Mouse (Mus musculus): ENCODE data around the gene Mylk4. TPM values are rescaled to one million over a fixed set of nuclear protein-coding genes. Genes with fewer than 3 reads are reported as not detected.

Gene Mylk4
- polyA plus RNA-seq, 1 experiment from 2014 or later: not detected

- DNase-seq: no peak
- no peak overlapping the region for H3K9ac ChIP-seq (replicated peaks)
- H3K27ac ChIP-seq (ENCODE audit: low read depth): no peak overlapping the region
- H3K4me3 ChIP-seq (ENCODE audit: low read depth, low read length): no peak overlapping the region
- no peak overlapping the region for H3K4me2 ChIP-seq (ENCODE audit: low read depth, low read length)
- H3K9me3 ChIP-seq (ENCODE audit: low read length): no peaks in the 10 kb centered on the region
- no peak for TF ChIP-seq CTCF (IDR thresholded peaks at IDR 0.05; ENCODE audit: low read depth)
- no peak for TF ChIP-seq EP300 (IDR thresholded peaks at IDR 0.05; ENCODE audit: low read depth)
- H3K4me1 ChIP-seq (ENCODE audit: insufficient read depth): no peaks in the 10 kb centered on the region
- H3K36me3 ChIP-seq (replicated peaks; ENCODE audit: insufficient read depth, low read length): peaks cover 51% of the 10 kb centered on the region
- no peak for ATAC-seq
- 86% methylated on average over 3 of the region's 3 CpGs for WGBS (ENCODE audit: insufficient replicate concordance)
- no peaks in the 10 kb centered on the region for H3K27me3 ChIP-seq (ENCODE audit: insufficient read depth, low read length)
These were observed 35.5 kb upstream of the Mylk4 start for GRCm38 (mm10) chr13:32819241-32819640.

DNA sequence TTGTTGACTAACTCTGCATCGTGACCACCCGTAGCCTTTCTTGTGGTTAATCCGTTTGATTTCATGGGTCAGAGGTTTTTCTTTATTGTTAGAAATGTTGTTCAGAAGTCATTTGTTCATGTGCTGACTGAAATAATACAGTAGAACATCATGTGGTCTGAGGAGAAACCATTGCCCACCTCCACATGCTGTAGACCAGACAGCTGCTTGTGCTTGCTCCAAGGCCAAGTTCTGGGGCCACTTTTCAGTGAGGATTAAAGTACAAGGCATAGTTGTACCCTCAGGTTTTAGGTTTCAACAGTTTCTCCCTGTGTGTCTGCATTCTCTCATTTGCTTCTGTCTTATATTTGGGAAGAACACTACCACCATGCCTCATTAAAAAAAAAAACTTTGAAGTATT, 23.9 kb upstream of the Mylk4 start:
- H3K36me3 ChIP-seq (replicated peaks; ENCODE audit: insufficient read depth, low read length): peaks cover 23% of the 10 kb centered on the region
- TF ChIP-seq EP300 (IDR thresholded peaks at IDR 0.05; ENCODE audit: low read depth): no peak
- TF ChIP-seq CTCF (IDR thresholded peaks at IDR 0.05; ENCODE audit: low read depth): no peak
- ATAC-seq (no peak), DNase-seq (no peak)
- no peak overlapping the region for H3K4me2 ChIP-seq (ENCODE audit: low read depth, low read length)
- 73% methylated on average over 3 of the region's 3 CpGs for WGBS (ENCODE audit: insufficient replicate concordance)
- H3K4me3 ChIP-seq (ENCODE audit: low read depth, low read length): no peak overlapping the region
- no peak overlapping the region for H3K9ac ChIP-seq (replicated peaks)
- no peaks in the 10 kb centered on the region for H3K27me3 ChIP-seq (ENCODE audit: insufficient read depth, low read length)
- no peaks in the 10 kb centered on the region for H3K9me3 ChIP-seq (ENCODE audit: low read length)
- peaks cover 14% of the 10 kb centered on the region for H3K4me1 ChIP-seq (ENCODE audit: insufficient read depth)
- no peak overlapping the region for H3K27ac ChIP-seq (ENCODE audit: low read depth)

DNA sequence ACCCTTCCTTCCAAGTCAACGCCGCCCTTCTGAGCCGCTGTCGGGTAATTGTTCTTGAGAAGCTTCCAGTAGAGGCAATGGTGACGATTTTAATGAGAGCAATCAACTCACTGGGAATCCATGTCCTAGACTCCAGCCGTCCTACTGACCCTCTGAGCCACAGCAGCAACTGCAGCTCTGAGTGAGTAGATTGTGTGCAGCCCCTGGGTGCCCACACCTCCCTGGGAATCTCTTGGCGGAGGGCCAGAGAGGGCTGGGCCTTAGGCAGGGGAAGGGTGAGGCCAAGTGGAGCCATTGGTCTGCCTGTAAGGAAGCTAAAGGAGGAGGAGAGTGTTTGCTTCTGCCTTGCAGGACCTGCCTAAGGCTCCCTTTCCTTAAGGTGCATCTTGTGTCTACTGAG, 23.1 kb upstream of the Mylk4 start:
- ATAC-seq (no peak), DNase-seq (peak; percentile 25)
- Histone ChIP-seq H3K36me3 (replicated peaks; ENCODE audit: insufficient read depth, low read length) (peaks cover 23% of the 10 kb centered on the region), H3K4me1 (ENCODE audit: insufficient read depth) (peaks cover 16% of the 10 kb centered on the region), H3K4me2 (ENCODE audit: low read depth, low read length) (no peak overlapping the region), H3K9me3 (ENCODE audit: low read length) (no peaks in the 10 kb centered on the region), H3K9ac (replicated peaks) (no peak overlapping the region), H3K27ac (ENCODE audit: low read depth) (no peak overlapping the region), H3K27me3 (ENCODE audit: insufficient read depth, low read length) (no peaks in the 10 kb centered on the region), H3K4me3 (ENCODE audit: low read depth, low read length) (no peak overlapping the region)
- 87% methylated on average over 7 of the region's 7 CpGs for WGBS (ENCODE audit: insufficient replicate concordance)
- TF ChIP-seq CTCF (IDR thresholded peaks at IDR 0.05; ENCODE audit: low read depth) (no peak), EP300 (IDR thresholded peaks at IDR 0.05; ENCODE audit: low read depth) (no peak)

DNA sequence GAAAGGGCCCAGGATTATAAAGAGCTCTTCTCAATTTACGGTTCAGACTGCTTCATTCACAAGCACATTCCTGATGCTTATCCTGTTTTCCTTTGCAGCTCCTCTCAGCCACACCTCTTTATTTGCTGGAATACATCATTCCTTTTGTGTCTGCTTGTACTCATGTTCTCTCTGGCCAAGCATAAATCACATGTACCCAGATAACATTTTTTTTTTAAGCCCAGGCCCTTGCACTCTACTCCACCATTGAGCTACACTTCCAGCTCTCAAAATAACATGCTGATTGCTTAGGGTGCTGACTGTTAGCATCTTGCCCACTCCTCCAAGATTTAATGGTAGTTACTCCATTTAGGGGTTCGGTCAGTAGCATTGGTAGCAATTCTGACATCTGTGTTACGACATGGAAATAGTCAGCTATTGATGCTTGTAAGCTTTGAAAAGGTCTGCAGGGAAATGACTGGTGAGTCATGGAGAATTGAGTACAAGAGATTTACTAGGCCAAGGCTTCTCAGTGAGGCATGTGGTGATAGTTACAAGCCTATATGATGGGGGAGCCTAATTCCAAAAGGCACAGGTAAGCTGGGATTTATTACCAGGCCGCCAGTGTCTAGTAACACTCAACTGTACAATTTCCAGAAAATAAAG, 20.1 kb upstream of the Mylk4 start:
- ATAC-seq (no peak), DNase-seq (no peak)
- Histone ChIP-seq H3K27ac (ENCODE audit: low read depth) (no peak overlapping the region), H3K9me3 (ENCODE audit: low read length) (no peaks in the 10 kb centered on the region), H3K4me3 (ENCODE audit: low read depth, low read length) (no peak overlapping the region), H3K9ac (replicated peaks) (no peak overlapping the region), H3K4me2 (ENCODE audit: low read depth, low read length) (peak overlapping the region; percentile 86), H3K27me3 (ENCODE audit: insufficient read depth, low read length) (no peaks in the 10 kb centered on the region), H3K4me1 (ENCODE audit: insufficient read depth) (peaks cover 21% of the 10 kb centered on the region), H3K36me3 (replicated peaks; ENCODE audit: insufficient read depth, low read length) (peaks cover 16% of the 10 kb centered on the region)
- 83% methylated on average over 4 of the region's 4 CpGs for WGBS (ENCODE audit: insufficient replicate concordance)
- TF ChIP-seq CTCF (IDR thresholded peaks at IDR 0.05; ENCODE audit: low read depth): no peak
- TF ChIP-seq EP300 (IDR thresholded peaks at IDR 0.05; ENCODE audit: low read depth): no peak

DNA sequence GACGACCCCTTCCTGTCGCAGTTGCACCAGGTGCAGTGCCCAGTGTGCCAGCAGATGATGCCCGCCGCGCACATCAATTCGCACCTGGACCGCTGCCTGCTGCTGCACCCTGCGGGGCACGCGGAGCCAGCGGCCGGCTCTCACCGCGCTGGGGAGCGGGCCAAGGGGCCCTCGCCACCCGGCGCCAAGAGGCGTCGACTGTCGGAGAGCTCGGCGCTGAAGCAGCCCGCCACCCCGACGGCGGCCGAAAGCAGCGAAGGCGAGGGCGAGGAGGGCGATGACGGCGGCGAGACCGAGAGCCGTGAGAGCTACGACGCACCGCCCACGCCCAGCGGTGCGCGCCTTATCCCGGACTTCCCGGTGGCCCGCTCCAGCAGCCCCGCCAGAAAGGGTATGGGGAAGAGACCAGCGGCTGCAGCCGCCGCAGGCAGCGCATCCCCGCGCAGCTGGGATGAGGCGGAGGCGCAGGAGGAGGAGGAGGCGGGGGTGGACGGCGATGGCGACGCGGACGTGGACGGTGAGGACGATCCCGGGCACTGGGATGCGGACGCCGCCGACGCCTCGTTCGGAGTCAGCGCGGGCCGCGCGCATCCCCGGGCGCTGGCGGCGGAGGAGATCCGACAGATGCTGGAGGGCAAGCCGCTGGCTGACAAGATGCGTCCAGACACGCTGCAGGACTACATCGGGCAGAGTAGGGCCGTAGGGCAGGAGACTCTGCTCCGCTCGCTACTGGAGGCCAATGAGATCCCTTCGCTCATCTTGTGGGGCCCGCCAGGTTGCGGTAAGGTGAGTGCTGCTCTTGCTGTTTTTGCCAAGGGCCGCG, 18.7 kb upstream of the Mylk4 start, which contains the start of gene D930007J09Rik:
TSS of gene D930007J09Rik (minus strand) at position 591 of the 823 bp plus-strand sequence.
- Histone ChIP-seq H3K27ac (ENCODE audit: low read depth) (peak within 1 kb of the TSS; percentile 29; the same call in 1 of the 2 replicates), H3K4me3 (ENCODE audit: low read depth, low read length) (peak within 1 kb of the TSS; percentile 82), H3K4me2 (ENCODE audit: low read depth, low read length) (peak within 1 kb of the TSS; percentile 86), H3K9me3 (ENCODE audit: low read length) (no peaks in the 10 kb centered on the region), H3K4me1 (ENCODE audit: insufficient read depth) (peaks cover 21% of the 10 kb centered on the region), H3K27me3 (ENCODE audit: insufficient read depth, low read length) (no peaks in the 10 kb centered on the region), H3K9ac (replicated peaks) (peak within 1 kb of the TSS; percentile 66), H3K36me3 (replicated peaks; ENCODE audit: insufficient read depth, low read length) (peaks cover 6% of the 10 kb centered on the region)
- ATAC-seq: peak; percentile 38
- peak; percentile 60 for DNase-seq
- 3% methylated on average over 88 of the region's 95 CpGs for WGBS (ENCODE audit: insufficient replicate concordance)
- no peak for TF ChIP-seq EP300 (IDR thresholded peaks at IDR 0.05; ENCODE audit: low read depth)
- no peak for TF ChIP-seq CTCF (IDR thresholded peaks at IDR 0.05; ENCODE audit: low read depth)

DNA sequence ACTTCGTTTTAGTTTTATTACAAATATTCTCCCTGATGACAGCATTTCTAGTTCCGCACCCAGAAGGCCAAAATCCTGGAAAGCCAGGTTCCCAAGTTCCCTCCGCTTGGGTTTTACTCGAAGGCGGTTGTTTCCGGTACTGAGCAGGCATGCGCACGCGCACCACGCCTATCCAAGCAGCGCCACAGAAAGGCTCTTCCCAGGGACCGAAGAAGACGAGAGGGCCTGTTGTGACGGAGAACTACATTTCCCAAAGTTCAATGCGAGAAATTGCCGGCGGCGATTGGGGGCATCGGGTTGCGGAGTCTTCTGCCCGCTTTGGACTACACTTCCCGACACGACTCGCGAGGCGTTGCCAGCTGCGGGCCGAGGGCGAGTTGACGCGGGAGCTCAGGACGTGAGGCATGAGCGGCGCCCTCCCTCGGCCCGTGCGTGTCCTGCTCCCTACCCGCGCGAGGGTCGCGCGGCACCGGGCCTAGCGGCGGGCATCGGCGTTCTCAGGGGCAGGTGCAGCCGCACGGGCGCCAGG, 18.0 kb upstream of the Mylk4 start, which contains the start of gene Wrnip1:
TSS of gene Wrnip1 (plus strand) at position 346 of the 529 bp plus-strand sequence.
- Histone ChIP-seq H3K27ac (ENCODE audit: low read depth) (peak within 1 kb of the TSS; percentile 65), H3K9ac (replicated peaks) (peak within 1 kb of the TSS; percentile 66), H3K4me1 (ENCODE audit: insufficient read depth) (peaks cover 21% of the 10 kb centered on the region), H3K36me3 (replicated peaks; ENCODE audit: insufficient read depth, low read length) (peaks cover 2% of the 10 kb centered on the region), H3K4me3 (ENCODE audit: low read depth, low read length) (peak within 1 kb of the TSS; percentile 82), H3K4me2 (ENCODE audit: low read depth, low read length) (peak within 1 kb of the TSS; percentile 86), H3K9me3 (ENCODE audit: low read length) (no peaks in the 10 kb centered on the region), H3K27me3 (ENCODE audit: insufficient read depth, low read length) (no peaks in the 10 kb centered on the region)
- ATAC-seq (peak; percentile 96), DNase-seq (peak; percentile 94)
- TF ChIP-seq EP300 (IDR thresholded peaks at IDR 0.05; ENCODE audit: low read depth) (no peak), CTCF (IDR thresholded peaks at IDR 0.05; ENCODE audit: low read depth) (peak; percentile 55)
- under 1% methylated on average over 46 of the region's 51 CpGs for WGBS (ENCODE audit: insufficient replicate concordance)
